Mouse (Mus musculus) hindbrain, embryonic 12.5 days (tissue): ENCODE measurements at regions not wholly inside any gene's neighbourhood (a gene's known extent, or its start where the extent isn't known, plus 50 kb on each side); places are given as distances from the start of the nearest gene placed in this dataset.

Experiments
- ATAC-seq: fragments of 200-750 bp; cut with Nextera tagmentation; 2 replicates; pipeline ENCODE4 v1.8.0; 2017; ENCODE audit warnings: moderate TSS enrichment; ENCODE audit not compliant: low FRiP score
- H3K27ac ChIP-seq: fragments of 300-500 bp; sonication (generic); 2 replicates; pipeline ENCODE4 v1.5.1; 2016; ENCODE audit warnings: mild to moderate bottlenecking
- H3K27me3 ChIP-seq: fragments of 300-500 bp; sonication (generic); 2 replicates; pipeline ENCODE4 v1.6.1; 2016; ENCODE audit warnings: mild to moderate bottlenecking
- H3K36me3 ChIP-seq: fragments of 300-500 bp; sonication (generic); 2 replicates; pipeline ENCODE4 v1.6.1; 2016; ENCODE audit warnings: mild to moderate bottlenecking
- H3K4me1 ChIP-seq: fragments of 300-500 bp; sonication (generic); 2 replicates; pipeline ENCODE4 v1.6.1; 2016
- H3K4me2 ChIP-seq: fragments of 300-500 bp; sonication (generic); replicated peaks from 2 replicates; pipeline ENCODE4 v1.6.1; 2016; ENCODE audit warnings: mild to moderate bottlenecking
- H3K4me3 ChIP-seq: fragments of 300-500 bp; sonication (generic); 2 replicates; pipeline ENCODE4 v1.5.1; 2016; ENCODE audit warnings: mild to moderate bottlenecking
- H3K9ac ChIP-seq: fragments of 300-500 bp; sonication (generic); 2 replicates; pipeline ENCODE4 v1.6.1; 2016; ENCODE audit warnings: mild to moderate bottlenecking, moderate library complexity
- H3K9me3 ChIP-seq: fragments of 300-500 bp; sonication (generic); replicated peaks from 2 replicates; pipeline ENCODE4 v1.6.1; 2016; ENCODE audit warnings: mild to moderate bottlenecking
- WGBS: fragments of 180-500 bp; shearing (Covaris S2); methylation state at CpG from one replicate; pipeline ENCODE4 v1.1.7; 2016; 5-methylcytosine and 5-hydroxymethylcytosine counted together

GRCm38 (mm10) chr10:91326661-91327312 is 145.7 kb upstream of the Tmpo start:
- no peak overlapping the region for H3K4me2 ChIP-seq
- WGBS: 45% methylated on average over 12 of the region's 12 CpGs
- ATAC-seq: no peak
- peaks cover 2% of the 10 kb centered on the region; the same call in 1 of the 2 replicates for H3K4me1 ChIP-seq
- H3K9me3 ChIP-seq: no peaks in the 10 kb centered on the region
- H3K36me3 ChIP-seq: no peaks in the 10 kb centered on the region
- H3K27me3 ChIP-seq: no peaks in the 10 kb centered on the region
- H3K27ac ChIP-seq: peak overlapping the region; percentile 40; the same call in 1 of the 2 replicates
- no peak overlapping the region for H3K9ac ChIP-seq
- no peak overlapping the region for H3K4me3 ChIP-seq

GRCm38 (mm10) chr10:91326144-91326655 is 145.1 kb upstream of the Tmpo start:
- Histone ChIP-seq H3K27me3 (no peaks in the 10 kb centered on the region), H3K27ac (peak overlapping the region; percentile 40; the same call in 1 of the 2 replicates), H3K4me3 (no peak overlapping the region), H3K36me3 (no peaks in the 10 kb centered on the region), H3K4me2 (no peak overlapping the region), H3K4me1 (peaks cover 2% of the 10 kb centered on the region; the same call in 1 of the 2 replicates), H3K9ac (no peak overlapping the region), H3K9me3 (no peaks in the 10 kb centered on the region)
- WGBS: 82% methylated on average over 8 of the region's 8 CpGs
- ATAC-seq: no peak

GRCm38 (mm10) chr10:91321226-91321625 is 140.1 kb upstream of the Tmpo start:
- no peaks in the 10 kb centered on the region for H3K9me3 ChIP-seq
- no peak overlapping the region for H3K27ac ChIP-seq
- no peaks in the 10 kb centered on the region for H3K4me1 ChIP-seq
- H3K4me2 ChIP-seq: no peak overlapping the region
- no peak overlapping the region for H3K4me3 ChIP-seq
- WGBS: 82% methylated on average over 4 of the region's 4 CpGs
- no peaks in the 10 kb centered on the region for H3K36me3 ChIP-seq
- no peak for ATAC-seq
- H3K9ac ChIP-seq: no peak overlapping the region
- H3K27me3 ChIP-seq: no peaks in the 10 kb centered on the region

GRCm38 (mm10) chr10:91319442-91320112 is 138.5 kb upstream of the Tmpo start:
- Histone ChIP-seq H3K9ac (no peak overlapping the region), H3K4me2 (no peak overlapping the region), H3K27ac (no peak overlapping the region), H3K4me3 (no peak overlapping the region), H3K27me3 (no peaks in the 10 kb centered on the region), H3K36me3 (no peaks in the 10 kb centered on the region), H3K9me3 (no peaks in the 10 kb centered on the region), H3K4me1 (no peaks in the 10 kb centered on the region)
- 83% methylated on average over 10 of the region's 10 CpGs for WGBS
- ATAC-seq: no peak

GRCm38 (mm10) chr10:91314441-91314840 is 133.3 kb upstream of the Tmpo start:
- no peak overlapping the region for H3K27ac ChIP-seq
- ATAC-seq: no peak
- no peaks in the 10 kb centered on the region for H3K36me3 ChIP-seq
- 82% methylated on average over 1 of the region's 1 CpGs for WGBS
- H3K4me2 ChIP-seq: no peak overlapping the region
- no peak overlapping the region for H3K4me3 ChIP-seq
- no peaks in the 10 kb centered on the region for H3K27me3 ChIP-seq
- H3K4me1 ChIP-seq: no peaks in the 10 kb centered on the region
- H3K9me3 ChIP-seq: no peaks in the 10 kb centered on the region
- H3K9ac ChIP-seq: no peak overlapping the region

- no peak overlapping the region for H3K4me2 ChIP-seq
- no peaks in the 10 kb centered on the region for H3K4me1 ChIP-seq
- H3K4me3 ChIP-seq: no peak overlapping the region
- 76% methylated on average over 3 of the region's 3 CpGs for WGBS
- ATAC-seq: no peak
- no peaks in the 10 kb centered on the region for H3K27me3 ChIP-seq
- H3K27ac ChIP-seq: no peak overlapping the region
- no peaks in the 10 kb centered on the region for H3K36me3 ChIP-seq
- H3K9ac ChIP-seq: no peak overlapping the region
- no peaks in the 10 kb centered on the region for H3K9me3 ChIP-seq
These were observed 132.2 kb upstream of the Tmpo start for GRCm38 (mm10) chr10:91313316-91313715.

GRCm38 (mm10) chr10:91312913-91313312 is 131.8 kb upstream of the Tmpo start:
- ATAC-seq: no peak
- no peaks in the 10 kb centered on the region for H3K9me3 ChIP-seq
- H3K4me2 ChIP-seq: no peak overlapping the region
- H3K9ac ChIP-seq: no peak overlapping the region
- no peaks in the 10 kb centered on the region for H3K27me3 ChIP-seq
- no peaks in the 10 kb centered on the region for H3K4me1 ChIP-seq
- H3K36me3 ChIP-seq: no peaks in the 10 kb centered on the region
- 68% methylated on average over 5 of the region's 5 CpGs for WGBS
- H3K4me3 ChIP-seq: no peak overlapping the region
- no peak overlapping the region for H3K27ac ChIP-seq

GRCm38 (mm10) chr10:91300067-91300466 is 119.0 kb upstream of the Tmpo start:
- Histone ChIP-seq H3K4me2 (no peak overlapping the region), H3K36me3 (no peaks in the 10 kb centered on the region), H3K27ac (no peak overlapping the region), H3K4me1 (no peaks in the 10 kb centered on the region), H3K27me3 (no peaks in the 10 kb centered on the region), H3K9me3 (no peaks in the 10 kb centered on the region), H3K4me3 (no peak overlapping the region), H3K9ac (no peak overlapping the region)
- 72% methylated on average over 7 of the region's 7 CpGs for WGBS
- no peak for ATAC-seq

GRCm38 (mm10) chr10:91297792-91298460 is 116.8 kb upstream of the Tmpo start:
- Histone ChIP-seq H3K27ac (no peak overlapping the region), H3K27me3 (no peaks in the 10 kb centered on the region), H3K36me3 (no peaks in the 10 kb centered on the region), H3K9me3 (no peaks in the 10 kb centered on the region), H3K9ac (no peak overlapping the region), H3K4me1 (no peaks in the 10 kb centered on the region), H3K4me2 (no peak overlapping the region), H3K4me3 (no peak overlapping the region)
- ATAC-seq: peak; percentile 61; the same call in 1 of the 2 replicates
- 30% methylated on average over 9 of the region's 9 CpGs for WGBS

GRCm38 (mm10) chr10:91295345-91295744 is 114.2 kb upstream of the Tmpo start:
- Histone ChIP-seq H3K27me3 (no peaks in the 10 kb centered on the region), H3K27ac (no peak overlapping the region), H3K4me2 (no peak overlapping the region), H3K4me3 (no peak overlapping the region), H3K36me3 (no peaks in the 10 kb centered on the region), H3K4me1 (no peaks in the 10 kb centered on the region), H3K9ac (no peak overlapping the region), H3K9me3 (no peaks in the 10 kb centered on the region)
- WGBS: 88% methylated on average over 8 of the region's 8 CpGs
- ATAC-seq: no peak

GRCm38 (mm10) chr10:91293226-91293625 is 112.1 kb upstream of the Tmpo start:
- WGBS: 90% methylated on average over 6 of the region's 6 CpGs
- H3K27me3 ChIP-seq: no peaks in the 10 kb centered on the region
- H3K9me3 ChIP-seq: no peaks in the 10 kb centered on the region
- no peak overlapping the region for H3K9ac ChIP-seq
- no peak overlapping the region for H3K4me3 ChIP-seq
- H3K27ac ChIP-seq: no peak overlapping the region
- no peak for ATAC-seq
- no peak overlapping the region for H3K4me2 ChIP-seq
- H3K4me1 ChIP-seq: no peaks in the 10 kb centered on the region
- no peaks in the 10 kb centered on the region for H3K36me3 ChIP-seq

GRCm38 (mm10) chr10:91284259-91284658 is 103.1 kb upstream of the Tmpo start:
- H3K27ac ChIP-seq: no peak overlapping the region
- no peak overlapping the region for H3K9ac ChIP-seq
- H3K4me2 ChIP-seq: no peak overlapping the region
- no peaks in the 10 kb centered on the region for H3K9me3 ChIP-seq
- H3K4me3 ChIP-seq: no peak overlapping the region
- H3K27me3 ChIP-seq: no peaks in the 10 kb centered on the region
- no peaks in the 10 kb centered on the region for H3K36me3 ChIP-seq
- 90% methylated on average over 9 of the region's 9 CpGs for WGBS
- H3K4me1 ChIP-seq: no peaks in the 10 kb centered on the region
- no peak for ATAC-seq
